Mouse (Mus musculus): ENCODE data around the gene Med20. TPM values are rescaled to one million over a fixed set of nuclear protein-coding genes. Genes with fewer than 3 reads are reported as not detected.

Gene Med20
- total RNA-seq (2012; rRNA removed) (45.9 and 62.6 TPM in 2 replicates), polyA plus RNA-seq (2012; ENCODE audit: insufficient read depth in 1 of 2, insufficient read length in 2 of 2, low read depth in 1 of 2, low replicate concordance in 2 of 2, missing spikeins in 1 of 2) (10 to 100 TPM in 1 of 2 experiments, not detected in 1; 45.7 TPM)

DNA sequence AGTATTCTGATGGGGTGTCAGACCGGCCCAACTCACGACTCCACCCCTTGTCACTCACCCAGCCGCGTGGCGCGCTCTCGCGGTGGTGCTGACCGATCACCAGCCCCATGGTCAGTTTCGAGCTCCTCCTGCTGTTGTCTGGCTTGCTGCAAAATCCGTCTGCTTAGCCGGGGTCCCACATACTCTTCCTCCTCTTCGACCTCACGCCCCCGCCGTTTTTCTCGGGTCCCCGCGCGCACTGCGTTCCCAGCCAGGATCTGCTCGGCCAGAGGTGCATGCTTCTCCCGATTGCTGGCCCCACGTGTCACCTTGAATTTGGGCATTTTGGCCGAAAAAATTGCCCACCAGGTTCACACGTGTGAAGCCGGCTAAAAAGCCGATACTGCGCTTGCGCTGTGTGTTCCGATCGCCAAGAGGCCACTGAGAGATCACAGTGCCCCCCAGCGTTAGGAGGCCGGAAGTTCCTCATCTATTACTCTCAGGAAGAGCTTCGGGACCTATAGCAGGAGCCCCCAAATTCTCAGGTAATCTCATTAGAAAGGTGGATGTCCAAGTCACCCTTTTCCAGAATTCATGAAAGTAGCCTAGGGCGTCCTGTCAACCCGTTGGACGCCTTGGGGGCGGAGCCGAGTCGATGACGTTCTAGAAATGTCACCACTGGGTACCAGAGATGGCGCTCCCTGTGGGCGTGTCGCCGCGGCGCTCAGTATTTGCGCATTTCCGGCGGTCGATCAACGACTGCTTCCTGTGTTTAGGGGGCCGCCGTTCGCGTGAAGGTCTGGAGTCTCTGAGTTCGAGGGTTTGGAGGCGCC is at the start of gene Med20, which contains the start of the genes Bysl and Gm20517:
Gene Med20, plus strand, starts transcription at position 734 of the 812 bp plus-strand sequence.
Gene Bysl, minus strand, starts transcription at position 644 of the 812 bp plus-strand sequence.
Gene Gm20517, plus strand, starts transcription at position 741 of the 812 bp plus-strand sequence.
- DNase-seq (ENCODE audit: low read depth, low spot score), result peak; percentile 98
- Histone ChIP-seq H3K9ac (ENCODE audit: control insufficient read depth, low read depth, low read length, poor library complexity, severe bottlenecking) (peak within 1 kb of the TSS; percentile 84), H3K27ac (ENCODE audit: control insufficient read depth, low read depth, low read length) (peak within 1 kb of the TSS; percentile 85), H3K4me3 (ENCODE audit: control insufficient read depth in 1 of 2, insufficient read depth in 1 of 2, low read depth in 2 of 2, low read length in 2 of 2) (peak within 1 kb of the TSS; percentile 77 to 84), H3K36me3 (ENCODE audit: control insufficient read depth in 1 of 2, insufficient read depth in 2 of 2, low read length in 2 of 2) (peaks cover 6 to 36% of the 10 kb centered on the region in 2 experiments), H3K4me1 (ENCODE audit: control insufficient read depth in 1 of 2, insufficient read depth in 2 of 2, low read length in 2 of 2) (peaks cover 2 to 33% of the 10 kb centered on the region in 2 experiments; a peak in 3 of 4 replicates), H3K9me3 (replicated peaks; ENCODE audit: insufficient read depth, low read length) (no peaks in the 10 kb centered on the region), H3K27me3 (ENCODE audit: control insufficient read depth in 1 of 2, insufficient read depth in 2 of 2, low read length in 2 of 2) (no peaks in the 10 kb centered on the region), H3K79me2 (ENCODE audit: control insufficient read depth, insufficient read depth, low read length, poor library complexity) (peaks cover 81% of the 10 kb centered on the region)
- no peak for TF ChIP-seq ZKSCAN1 (IDR thresholded peaks at IDR 0.05; ENCODE audit: low read depth, low read length)
- TF ChIP-seq SMC3 (IDR thresholded peaks at IDR 0.05; ENCODE audit: low read depth, low read length), result peak; percentile 2; the same call in 1 of the 2 replicates
- no peak for TF ChIP-seq TCF12 (IDR thresholded peaks at IDR 0.05; ENCODE audit: low read depth, low read length)
- TF ChIP-seq NELFE (IDR thresholded peaks at IDR 0.05; ENCODE audit: low read depth, low read length), result peak; percentile 66
- TF ChIP-seq GATA1 (IDR thresholded peaks at IDR 0.05; ENCODE audit: low read depth, low read length), result no peak
- no peak for TF ChIP-seq CHD1 (IDR thresholded peaks at IDR 0.05; ENCODE audit: low read depth, low read length)
- no peak for TF ChIP-seq TAL1 (IDR thresholded peaks at IDR 0.05; ENCODE audit: low read length)
- 0 out of 4 replicates have a peak, but pooled peaks of 1 of the 2 experiments have one; percentile 19 for TF ChIP-seq EP300 (IDR thresholded peaks at IDR 0.05; ENCODE audit: low read depth in 1 of 2, low read length in 2 of 2)
- TF ChIP-seq MYB (IDR thresholded peaks at IDR 0.05; ENCODE audit: low read depth, low read length), result peak; percentile 83
- peak; percentile 99 for TF ChIP-seq MXI1 (IDR thresholded peaks at IDR 0.05; ENCODE audit: low read depth, low read length)
- no peak for TF ChIP-seq UBTF (IDR thresholded peaks at IDR 0.05; ENCODE audit: borderline replicate concordance, insufficient read depth, low read depth, low read length)
- TF ChIP-seq USF1 (IDR thresholded peaks at IDR 0.05; ENCODE audit: low read depth, low read length), result no peak
- TF ChIP-seq MYC (IDR thresholded peaks at IDR 0.05; ENCODE audit: low read depth, low read length), result peak; percentile 96
- TF ChIP-seq ZMIZ1 (IDR thresholded peaks at IDR 0.05; ENCODE audit: low read depth, low read length), result no peak
- TF ChIP-seq POLR2AphosphoS5 (IDR thresholded peaks at IDR 0.05; ENCODE audit: borderline replicate concordance, low read depth, low read length), result no peak
- peak; percentile 56; the same call in 1 of the 2 replicates for TF ChIP-seq ETS1 (IDR thresholded peaks at IDR 0.05; ENCODE audit: low read depth, low read length)
- TF ChIP-seq USF2 (IDR thresholded peaks at IDR 0.05; ENCODE audit: borderline replicate concordance in 1 of 2, insufficient read depth in 1 of 2, low read depth in 1 of 2, low read length in 2 of 2), result no peak
- peak; percentile 78 for TF ChIP-seq NRF1 (IDR thresholded peaks at IDR 0.05; ENCODE audit: insufficient read depth, low read depth, low read length, poor library complexity, severe bottlenecking)
- TF ChIP-seq POLR2A (IDR thresholded peaks at IDR 0.05; ENCODE audit: control insufficient read depth in 1 of 2, insufficient read depth in 1 of 2, low read depth in 1 of 2, low read length in 2 of 2, poor library complexity in 1 of 2), result peak; percentile 60 to 81
- TF ChIP-seq E2F4 (IDR thresholded peaks at IDR 0.05; ENCODE audit: borderline replicate concordance, low read depth, low read length), result peak; percentile 24; the same call in 1 of the 2 replicates
- peak; percentile 65 for TF ChIP-seq ELF1 (IDR thresholded peaks at IDR 0.05; ENCODE audit: low read depth, low read length)
- TF ChIP-seq MEF2A (IDR thresholded peaks at IDR 0.05; ENCODE audit: extremely low read depth, insufficient replicate concordance, low read depth, low read length, poor library complexity, severe bottlenecking), result no peak
- peak; percentile 75; the same call in 1 of the 2 replicates for TF ChIP-seq KAT2A (conservative IDR thresholded peaks at IDR 0.05; ENCODE audit: low read depth, low read length)
- TF ChIP-seq HCFC1 (IDR thresholded peaks at IDR 0.05; ENCODE audit: low read depth, low read length), result peak; percentile 97
- TF ChIP-seq MAFK (IDR thresholded peaks at IDR 0.05; ENCODE audit: borderline replicate concordance, low read depth, low read length), result no peak
- no peak; the same call in 1 of the 2 replicates for TF ChIP-seq ZC3H11A (IDR thresholded peaks at IDR 0.05; ENCODE audit: low read depth, low read length)
- TF ChIP-seq POLR2AphosphoS2 (IDR thresholded peaks at IDR 0.05; ENCODE audit: low read length), result peak; percentile 83
- peak; percentile 74; the same call in 1 of the 2 replicates for TF ChIP-seq JUND (IDR thresholded peaks at IDR 0.05; ENCODE audit: low read depth, low read length)
- no peak for TF ChIP-seq BHLHE40 (IDR thresholded peaks at IDR 0.05; ENCODE audit: borderline replicate concordance, low read depth, low read length)
- peak; percentile 77; the same call in 1 of the 2 replicates for TF ChIP-seq MAZ (IDR thresholded peaks at IDR 0.05; ENCODE audit: low read depth, low read length)
- TF ChIP-seq CHD2 (IDR thresholded peaks at IDR 0.05; ENCODE audit: low read length), result no peak
- TF ChIP-seq CTCF (IDR thresholded peaks at IDR 0.05 in 2 of 3, conservative IDR thresholded peaks at IDR 0.05 in 1 of 3; ENCODE audit: control insufficient read depth in 1 of 3, insufficient read depth in 1 of 3, low read depth in 2 of 3, low read length in 3 of 3, poor library complexity in 1 of 3, severe bottlenecking in 1 of 3), result peak; percentile 80 to 82 (median 80)
- TF ChIP-seq SIN3A (IDR thresholded peaks at IDR 0.05; ENCODE audit: low read length), result peak; percentile 94
- no peak for TF ChIP-seq ZNF384 (IDR thresholded peaks at IDR 0.05; ENCODE audit: low read depth, low read length)
